Mouse (Mus musculus) erythroblast, embryonic 14.5 days (primary cell): ENCODE data around the gene Zfp207.

Source experiments
- GATA1 ChIP-seq: IDR thresholded peaks from 2 replicates; pipeline ENCODE4 v1.6.1; 2012; ENCODE audit warnings: low read length, inconsistent platforms, mixed read lengths
- TAL1 ChIP-seq: IDR thresholded peaks from 3 replicates; pipeline ENCODE4 v1.6.1; 2012; ENCODE audit warnings: low read length, inconsistent platforms, mixed read lengths

GRCm38 (mm10) chr11:80419743-80420142 is 36.7 kb downstream of the Zfp207 start:
- TF ChIP-seq GATA1 (no peak), TAL1 (no peak)
